Mouse (Mus musculus) gastrocnemius, postnatal 4 days (tissue): ENCODE measurements around the gene Sowahc. TPM values are rescaled to one million over a fixed set of nuclear protein-coding genes. Genes with fewer than 3 reads are reported as not detected.

Experiments used
- DNase-seq, 2 experiments: peaks; one replicate each; pipeline ENCODE4 v3.0.0; 2021 to 2022; ENCODE audit warnings: low spot score in 2 of 2, mixed read lengths in 2 of 2
- long read RNA-seq, 2 experiments: library from polyadenylated mRNA; stranded (forward); transcript quantifications; one replicate each; pipeline ENCODE4 v2.0.0; 2021
- total RNA-seq, 2 experiments: library from RNA; stranded (reverse); gene quantifications; 2 replicates each; pipeline ENCODE4 v1.2.3; 2021

Sowahc gene
- total RNA-seq, result 1 to 10 TPM; 5.5 to 5.9 TPM
- long read RNA-seq, experiment 1, full-length matches to known transcripts, result 3 of 3 reads
- long read RNA-seq, experiment 1, partial matches to known transcripts, result 0 of 3 reads
- long read RNA-seq, experiment 1, other reads (novel, unspliced or antisense), result 0 of 3 reads
- long read RNA-seq, experiment 2, full-length matches to known transcripts, result 3 of 4 reads
- long read RNA-seq, experiment 2, partial matches to known transcripts, result 0 of 4 reads
- long read RNA-seq, experiment 2, other reads (novel, unspliced or antisense), result 1 of 4 reads

- peak; percentile 98 to 99 for DNase-seq
Observed at GRCm38 (mm10) chr10:59221473-59222270, at the start of gene Sowahc, which contains the start of gene Sept10. Gene Sowahc (plus strand): TSS chr10:59221953. Gene Sept10 (minus strand): TSS chr10:59221847.

GRCm38 (mm10) chr10:59172539-59172938 is 49.2 kb upstream of the Sowahc start:
- DNase-seq, result no peak

- no peak for DNase-seq
Observed at GRCm38 (mm10) chr10:59179620-59180019, 42.1 kb upstream of the Sowahc start.

GRCm38 (mm10) chr10:59182306-59182705 is 39.4 kb upstream of the Sowahc start:
- no peak for DNase-seq

- no peak for DNase-seq
Observed at GRCm38 (mm10) chr10:59194891-59195290, 26.9 kb upstream of the Sowahc start.

GRCm38 (mm10) chr10:59196763-59197162 is 25.0 kb upstream of the Sowahc start:
- no peak for DNase-seq

GRCm38 (mm10) chr10:59200011-59200410 is 21.7 kb upstream of the Sowahc start:
- DNase-seq, result no peak

- DNase-seq, result no peak
Observed at GRCm38 (mm10) chr10:59220824-59221472, 805 bp upstream of the Sowahc start.

GRCm38 (mm10) chr10:59222271-59223101 is 733 bp downstream of the Sowahc start:
- peak; percentile 27 to 49 for DNase-seq

- DNase-seq, result no peak
Observed at GRCm38 (mm10) chr10:59223301-59223700, 1.5 kb downstream of the Sowahc start.

- DNase-seq, result no peak
Observed at GRCm38 (mm10) chr10:59223890-59224289, 2.1 kb downstream of the Sowahc start.

- DNase-seq, result no peak
Observed at GRCm38 (mm10) chr10:59225137-59225536, 3.4 kb downstream of the Sowahc start.

GRCm38 (mm10) chr10:59229205-59229820 is 7.6 kb downstream of the Sowahc start:
- no peak for DNase-seq

GRCm38 (mm10) chr10:59235227-59235626 is 13.5 kb downstream of the Sowahc start:
- DNase-seq, result no peak

- no peak for DNase-seq
Observed at GRCm38 (mm10) chr10:59235847-59236246, 14.1 kb downstream of the Sowahc start.

- DNase-seq, result no peak
Observed at GRCm38 (mm10) chr10:59236486-59236885, 14.7 kb downstream of the Sowahc start.

- no peak for DNase-seq
Observed at GRCm38 (mm10) chr10:59237757-59238156, 16.0 kb downstream of the Sowahc start.

- DNase-seq, result no peak
Observed at GRCm38 (mm10) chr10:59241141-59241541, 19.4 kb downstream of the Sowahc start.

- DNase-seq, result no peak
Observed at GRCm38 (mm10) chr10:59249531-59249930, 27.8 kb downstream of the Sowahc start.

- DNase-seq, result no peak
Observed at GRCm38 (mm10) chr10:59250679-59251078, 28.9 kb downstream of the Sowahc start.

GRCm38 (mm10) chr10:59251980-59252379 is 30.2 kb downstream of the Sowahc start:
- DNase-seq, result no peak
